Mouse (Mus musculus): Measurements from ENCODE around the gene Lrrtm1. TPM values are rescaled to one million over a fixed set of nuclear protein-coding genes. Genes with fewer than 3 reads are reported as not detected.

The Lrrtm1 gene
- polyA plus RNA-seq, 1 experiment = not detected

DNA sequence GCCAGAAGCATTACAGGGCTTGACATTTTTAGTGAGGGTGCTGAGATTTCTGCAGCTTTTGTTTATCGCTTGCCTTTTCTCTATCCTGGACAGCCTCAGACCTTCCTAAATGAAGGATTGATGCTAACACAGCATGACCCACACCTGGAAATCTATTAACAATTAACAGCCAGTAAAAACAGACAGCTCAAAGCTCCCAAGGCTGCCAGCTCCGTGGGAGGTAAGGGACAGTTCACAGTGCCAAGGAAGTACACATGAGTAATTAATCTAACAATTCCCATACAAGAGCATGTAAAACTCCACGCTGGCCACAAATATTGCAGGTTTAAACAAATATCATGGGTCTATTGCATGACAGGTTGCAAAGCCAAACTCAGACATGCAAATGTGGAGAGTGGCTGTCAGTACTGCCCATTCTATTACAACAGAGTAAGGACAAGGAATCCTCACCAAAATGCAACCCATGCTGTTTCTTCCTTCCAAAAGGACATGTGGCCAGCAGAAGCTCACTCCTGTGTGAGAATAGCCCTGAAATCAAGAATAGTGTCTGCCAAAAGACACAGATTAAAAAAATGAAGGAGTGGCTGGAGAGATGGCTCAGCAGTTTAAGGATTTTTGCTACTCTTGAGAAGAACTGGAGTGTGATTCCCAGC is 28.6 kb upstream of the Lrrtm1 start:
- no peak overlapping the region for H3K4me3 ChIP-seq
- no peaks in the 10 kb centered on the region for H3K36me3 ChIP-seq (ENCODE audit: control insufficient read depth, insufficient read depth)
- no peaks in the 10 kb centered on the region for H3K27me3 ChIP-seq (ENCODE audit: control insufficient read depth, insufficient read depth, insufficient read length)
- H3ac ChIP-seq (ENCODE audit: control insufficient read depth, insufficient read length) = no peak overlapping the region
- H3K79me2 ChIP-seq (ENCODE audit: control insufficient read depth, insufficient read depth) = no peaks in the 10 kb centered on the region
- no peak overlapping the region for H3K4me2 ChIP-seq (ENCODE audit: low read depth)
- TF ChIP-seq MYOG (IDR thresholded peaks at IDR 0.05; ENCODE audit: control insufficient read depth in 1 of 3, insufficient read depth in 1 of 3, insufficient read length in 2 of 3, low read depth in 2 of 3) = no peak
- TF ChIP-seq TCF12 (IDR thresholded peaks at IDR 0.05; ENCODE audit: insufficient read depth, poor library complexity, severe bottlenecking) = no peak
- TF ChIP-seq SRF (IDR thresholded peaks at IDR 0.05; ENCODE audit: control insufficient read depth, insufficient read length, low read depth) = no peak

GRCm38 (mm10) chr6:77215322-77215721 is 27.2 kb upstream of the Lrrtm1 start:
- H3K36me3 ChIP-seq (ENCODE audit: control insufficient read depth, insufficient read depth) = no peaks in the 10 kb centered on the region
- no peaks in the 10 kb centered on the region for H3K79me2 ChIP-seq (ENCODE audit: control insufficient read depth, insufficient read depth)
- no peak overlapping the region for H3ac ChIP-seq (ENCODE audit: control insufficient read depth, insufficient read length)
- no peak overlapping the region for H3K4me3 ChIP-seq
- no peak for TF ChIP-seq POLR2A (IDR thresholded peaks at IDR 0.05; ENCODE audit: insufficient read length, low read depth)
- no peak for TF ChIP-seq MYOG (IDR thresholded peaks at IDR 0.05; ENCODE audit: control insufficient read depth in 1 of 3, insufficient read depth in 1 of 3, insufficient read length in 2 of 3, low read depth in 2 of 3)
- TF ChIP-seq MAX (IDR thresholded peaks at IDR 0.05; ENCODE audit: low read depth) = no peak
- TF ChIP-seq SRF (IDR thresholded peaks at IDR 0.05; ENCODE audit: control insufficient read depth, insufficient read length, low read depth) = no peak
- TF ChIP-seq TCF12 (IDR thresholded peaks at IDR 0.05; ENCODE audit: insufficient read depth, poor library complexity, severe bottlenecking) = no peak
- TF ChIP-seq REST (IDR thresholded peaks at IDR 0.05; ENCODE audit: insufficient read depth, insufficient read length) = no peak
- TF ChIP-seq MYOD1 (IDR thresholded peaks at IDR 0.05; ENCODE audit: control insufficient read depth in 1 of 3, insufficient read length in 2 of 3, low read depth in 2 of 3) = no peak
- no peak for TF ChIP-seq USF1 (IDR thresholded peaks at IDR 0.05; ENCODE audit: low read depth)
- no peaks in the 10 kb centered on the region for H3K27me3 ChIP-seq (ENCODE audit: control insufficient read depth, insufficient read depth, insufficient read length)
- no peak overlapping the region for H3K4me2 ChIP-seq (ENCODE audit: low read depth)

- Histone ChIP-seq H3K4me2 (ENCODE audit: low read depth) (no peak overlapping the region), H3K36me3 (ENCODE audit: control insufficient read depth, insufficient read depth) (no peaks in the 10 kb centered on the region)
- TF ChIP-seq SRF (IDR thresholded peaks at IDR 0.05; ENCODE audit: control insufficient read depth, insufficient read length, low read depth) (no peak), MAX (IDR thresholded peaks at IDR 0.05; ENCODE audit: low read depth) (no peak), TCF3 (IDR thresholded peaks at IDR 0.05; ENCODE audit: insufficient read length, low read depth) (no peak), CEBPB (IDR thresholded peaks at IDR 0.05; ENCODE audit: insufficient read depth, poor library complexity, severe bottlenecking) (no peak), MYOD1 (IDR thresholded peaks at IDR 0.05; ENCODE audit: control insufficient read depth in 1 of 3, insufficient read length in 2 of 3, low read depth in 2 of 3) (no peak), POLR2AphosphoS2 (IDR thresholded peaks at IDR 0.05; ENCODE audit: insufficient read length, low read depth) (no peak), TCF12 (IDR thresholded peaks at IDR 0.05; ENCODE audit: insufficient read depth, poor library complexity, severe bottlenecking) (no peak), E2F4 (IDR thresholded peaks at IDR 0.05; ENCODE audit: insufficient read depth) (no peak), MYOG (IDR thresholded peaks at IDR 0.05; ENCODE audit: control insufficient read depth in 1 of 3, insufficient read depth in 1 of 3, insufficient read length in 2 of 3, low read depth in 2 of 3) (no peak), USF1 (IDR thresholded peaks at IDR 0.05; ENCODE audit: low read depth) (no peak), REST (IDR thresholded peaks at IDR 0.05; ENCODE audit: insufficient read depth, insufficient read length) (no peak), POLR2A (IDR thresholded peaks at IDR 0.05; ENCODE audit: insufficient read length, low read depth) (no peak)
Measured at GRCm38 (mm10) chr6:77218875-77219274, 23.6 kb upstream of the Lrrtm1 start.

GRCm38 (mm10) chr6:77220776-77221175 is 21.7 kb upstream of the Lrrtm1 start:
- H3K36me3 ChIP-seq (ENCODE audit: control insufficient read depth, insufficient read depth) = no peaks in the 10 kb centered on the region
- no peaks in the 10 kb centered on the region for H3K79me2 ChIP-seq (ENCODE audit: control insufficient read depth, insufficient read depth)
- H3K4me3 ChIP-seq = no peak overlapping the region
- H3K27me3 ChIP-seq (ENCODE audit: control insufficient read depth, insufficient read depth, insufficient read length) = no peaks in the 10 kb centered on the region
- H3K4me2 ChIP-seq (ENCODE audit: low read depth) = no peak overlapping the region
- TF ChIP-seq TCF3 (IDR thresholded peaks at IDR 0.05; ENCODE audit: insufficient read length, low read depth) = no peak
- no peak for TF ChIP-seq TCF12 (IDR thresholded peaks at IDR 0.05; ENCODE audit: insufficient read depth, poor library complexity, severe bottlenecking)
- no peak for TF ChIP-seq E2F4 (IDR thresholded peaks at IDR 0.05; ENCODE audit: insufficient read depth)
- H3ac ChIP-seq (ENCODE audit: control insufficient read depth, insufficient read length) = no peak overlapping the region

More at GRCm38 (mm10) chr6:77218875-77219274, 23.6 kb upstream of the Lrrtm1 start:
- Histone ChIP-seq H3K4me3 (no peak overlapping the region), H3K79me2 (ENCODE audit: control insufficient read depth, insufficient read depth) (no peaks in the 10 kb centered on the region), H3ac (ENCODE audit: control insufficient read depth, insufficient read length) (no peak overlapping the region), H3K27me3 (ENCODE audit: control insufficient read depth, insufficient read depth, insufficient read length) (no peaks in the 10 kb centered on the region)

DNA sequence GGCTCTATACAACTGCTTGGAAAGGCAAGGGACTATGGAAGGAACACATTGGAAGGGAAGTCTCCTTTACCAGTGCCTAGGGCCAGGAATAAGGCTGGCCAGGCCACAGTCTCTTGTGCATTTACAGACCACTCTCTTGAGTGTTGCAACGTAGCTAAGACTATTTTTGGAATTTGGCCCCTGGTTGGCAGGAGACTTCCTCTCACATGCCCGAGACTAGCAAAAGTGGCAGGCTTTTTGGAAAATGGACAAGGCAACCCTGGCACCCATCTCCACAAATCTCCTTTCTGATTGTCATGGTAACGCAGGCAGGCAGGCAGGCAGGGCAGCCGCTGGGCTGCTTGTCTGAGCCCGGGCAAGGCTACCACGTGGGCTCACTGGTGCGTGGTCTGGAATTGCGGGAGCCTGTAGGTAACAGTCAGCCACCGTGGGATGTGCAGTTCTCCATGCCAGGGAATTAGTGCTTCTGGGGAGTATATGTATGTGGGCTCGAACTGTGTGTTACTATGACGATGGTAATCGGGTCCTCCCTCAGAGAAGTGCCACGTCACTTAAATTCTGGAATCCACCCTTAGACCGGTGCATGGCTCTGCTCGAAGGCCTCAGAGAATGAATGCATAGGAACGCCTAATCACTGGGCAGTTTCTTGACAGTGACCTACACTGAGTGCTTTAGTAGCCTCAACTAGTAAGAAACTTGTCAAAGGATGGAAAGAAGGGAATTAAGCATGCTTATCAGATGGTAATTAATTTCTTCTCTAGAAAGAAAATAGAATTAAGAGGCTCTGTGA is 19.4 kb upstream of the Lrrtm1 start:
- Histone ChIP-seq H3K4me3 (no peak overlapping the region), H3K36me3 (ENCODE audit: control insufficient read depth, insufficient read depth) (no peaks in the 10 kb centered on the region), H3ac (ENCODE audit: control insufficient read depth, insufficient read length) (no peak overlapping the region), H3K27me3 (ENCODE audit: control insufficient read depth, insufficient read depth, insufficient read length) (no peaks in the 10 kb centered on the region), H3K4me2 (ENCODE audit: low read depth) (no peak overlapping the region), H3K79me2 (ENCODE audit: control insufficient read depth, insufficient read depth) (no peaks in the 10 kb centered on the region)
- TF ChIP-seq MYOG (IDR thresholded peaks at IDR 0.05; ENCODE audit: control insufficient read depth in 1 of 3, insufficient read depth in 1 of 3, insufficient read length in 2 of 3, low read depth in 2 of 3) = no peak
- no peak for TF ChIP-seq MAX (IDR thresholded peaks at IDR 0.05; ENCODE audit: low read depth)
- no peak for TF ChIP-seq CEBPB (IDR thresholded peaks at IDR 0.05; ENCODE audit: insufficient read depth, poor library complexity, severe bottlenecking)
- no peak for TF ChIP-seq POLR2A (IDR thresholded peaks at IDR 0.05; ENCODE audit: insufficient read length, low read depth)
- no peak for TF ChIP-seq TCF3 (IDR thresholded peaks at IDR 0.05; ENCODE audit: insufficient read length, low read depth)
- no peak for TF ChIP-seq MYOD1 (IDR thresholded peaks at IDR 0.05; ENCODE audit: control insufficient read depth in 1 of 3, insufficient read length in 2 of 3, low read depth in 2 of 3)
- no peak for TF ChIP-seq SRF (IDR thresholded peaks at IDR 0.05; ENCODE audit: control insufficient read depth, insufficient read length, low read depth)
- TF ChIP-seq REST (IDR thresholded peaks at IDR 0.05; ENCODE audit: insufficient read depth, insufficient read length) = no peak
- TF ChIP-seq E2F4 (IDR thresholded peaks at IDR 0.05; ENCODE audit: insufficient read depth) = no peak
- no peak for TF ChIP-seq TCF12 (IDR thresholded peaks at IDR 0.05; ENCODE audit: insufficient read depth, poor library complexity, severe bottlenecking)
- TF ChIP-seq POLR2AphosphoS2 (IDR thresholded peaks at IDR 0.05; ENCODE audit: insufficient read length, low read depth) = no peak
- no peak for TF ChIP-seq USF1 (IDR thresholded peaks at IDR 0.05; ENCODE audit: low read depth)
